Mouse (Mus musculus) cerebral cortex, adult 2 months (tissue): ENCODE data around the gene Tspoap1.

ENCODE experiments used
- WGBS: fragments of 180-500 bp; shearing (Covaris S2); methylation state at CpG from one replicate; pipeline ENCODE4 v1.1.7; 2018; 5-methylcytosine and 5-hydroxymethylcytosine counted together

Gene Tspoap1

GRCm38 (mm10) chr11:87760301-87761081 is at the start of gene Tspoap1:
Tspoap1 (plus strand) TSS chr11:87760541.
- WGBS: 3% methylated on average over 23 of the region's 23 CpGs

- WGBS: 75% methylated on average over 4 of the region's 4 CpGs
Measured at GRCm38 (mm10) chr11:87712188-87712587, 48.2 kb upstream of the Tspoap1 start.

- 89% methylated on average over 4 of the region's 4 CpGs for WGBS
Measured at GRCm38 (mm10) chr11:87715999-87716398, 44.3 kb upstream of the Tspoap1 start.

- 82% methylated on average over 7 of the region's 7 CpGs for WGBS
Measured at GRCm38 (mm10) chr11:87719526-87719925, 40.8 kb upstream of the Tspoap1 start.

- whole genome bisulfite sequencing: 81% methylated on average over 9 of the region's 9 CpGs
Measured at GRCm38 (mm10) chr11:87720324-87720723, 40.0 kb upstream of the Tspoap1 start.

- 79% methylated on average over 9 of the region's 9 CpGs for WGBS
Measured at GRCm38 (mm10) chr11:87720839-87721238, 39.5 kb upstream of the Tspoap1 start.

GRCm38 (mm10) chr11:87722168-87722567 is 38.2 kb upstream of the Tspoap1 start:
- 89% methylated on average over 3 of the region's 3 CpGs for WGBS

- 84% methylated on average over 4 of the region's 4 CpGs for WGBS
Measured at GRCm38 (mm10) chr11:87722891-87723290, 37.5 kb upstream of the Tspoap1 start.

- 66% methylated on average over 6 of the region's 6 CpGs for WGBS
Measured at GRCm38 (mm10) chr11:87725964-87726562, 34.3 kb upstream of the Tspoap1 start.

GRCm38 (mm10) chr11:87727021-87727420 is 33.3 kb upstream of the Tspoap1 start:
- WGBS: 81% methylated on average over 11 of the region's 11 CpGs

GRCm38 (mm10) chr11:87727471-87727870 is 32.9 kb upstream of the Tspoap1 start:
- WGBS: 77% methylated on average over 4 of the region's 4 CpGs

GRCm38 (mm10) chr11:87728850-87729592 is 31.3 kb upstream of the Tspoap1 start:
- 83% methylated on average over 18 of the region's 18 CpGs for WGBS

GRCm38 (mm10) chr11:87729593-87730185 is 30.7 kb upstream of the Tspoap1 start:
- WGBS: 92% methylated on average over 13 of the region's 13 CpGs

GRCm38 (mm10) chr11:87730652-87731310 is 29.6 kb upstream of the Tspoap1 start:
- WGBS: 87% methylated on average over 10 of the region's 10 CpGs

GRCm38 (mm10) chr11:87734346-87734745 is 26.0 kb upstream of the Tspoap1 start:
- WGBS: 77% methylated on average over 5 of the region's 5 CpGs

- WGBS: 89% methylated on average over 6 of the region's 6 CpGs
Measured at GRCm38 (mm10) chr11:87735691-87736090, 24.6 kb upstream of the Tspoap1 start.

GRCm38 (mm10) chr11:87736647-87737134 is 23.6 kb upstream of the Tspoap1 start:
- WGBS: under 1% methylated on average over 31 of the region's 31 CpGs

- under 1% methylated on average over 56 of the region's 57 CpGs for WGBS
Measured at GRCm38 (mm10) chr11:87737175-87737740, 23.1 kb upstream of the Tspoap1 start, which contains the start of gene Supt4a. Supt4a (plus strand) TSS chr11:87737552.

- WGBS: 88% methylated on average over 3 of the region's 3 CpGs
Measured at GRCm38 (mm10) chr11:87743691-87744090, 16.6 kb upstream of the Tspoap1 start.

- WGBS: 80% methylated on average over 4 of the region's 4 CpGs
Measured at GRCm38 (mm10) chr11:87744964-87745363, 15.4 kb upstream of the Tspoap1 start.
